Mouse (Mus musculus): ENCODE measurements around the gene Nudt22.

DNA sequence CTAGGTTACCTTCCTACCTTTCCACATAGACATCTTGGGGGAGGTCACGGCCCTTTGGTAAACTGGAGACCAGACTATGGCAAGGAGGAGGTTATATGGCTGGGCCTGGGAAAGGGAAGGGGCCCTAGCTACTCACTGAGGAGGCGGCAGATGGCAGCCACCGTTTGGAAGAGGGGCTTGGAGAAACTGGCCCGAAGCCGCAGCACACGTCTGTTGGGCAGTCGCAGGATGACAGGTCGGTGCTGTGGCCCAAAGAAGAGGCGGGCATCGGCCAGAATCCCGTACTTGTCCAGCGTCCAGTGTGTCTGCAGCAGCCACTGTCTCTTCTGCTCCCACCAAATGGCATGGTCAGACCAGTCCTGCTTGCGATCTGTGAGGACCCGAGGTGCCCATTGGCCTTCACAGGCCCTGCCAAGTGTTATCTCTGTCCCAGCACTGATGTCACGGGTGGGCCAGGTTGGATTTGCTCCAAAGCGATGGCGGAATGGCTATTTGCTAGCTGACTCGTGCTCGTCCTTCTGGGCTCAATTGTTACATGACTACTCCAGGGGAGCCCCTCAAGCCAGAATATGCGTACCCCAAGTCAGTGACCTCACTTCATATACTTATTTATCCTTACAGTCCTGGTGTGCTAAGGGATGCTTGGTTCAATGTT, 18.7 kb upstream of the Nudt22 start:
- TF ChIP-seq CTCF (IDR thresholded peaks at IDR 0.05) (no peak), EP300 (IDR thresholded peaks at IDR 0.05; ENCODE audit: insufficient read depth, low read depth, low read length) (no peak), POLR2A (IDR thresholded peaks at IDR 0.05; ENCODE audit: insufficient read depth, low read depth, low read length) (no peak)
